Mouse (Mus musculus) kidney, embryonic 14.5 days (tissue): Measurements from ENCODE around the gene Dstn. TPM values are rescaled to one million over a fixed set of nuclear protein-coding genes. Genes with fewer than 3 reads are reported as not detected.

ENCODE experiments used
- ATAC-seq: fragments of 200-750 bp; cut with Nextera tagmentation; 2 replicates; pipeline ENCODE4 v1.8.0; 2017; ENCODE audit warnings: moderate number of reproducible peaks, mild to moderate bottlenecking, moderate TSS enrichment, moderate library complexity; ENCODE audit not compliant: low FRiP score, low TSS enrichment
- H3K27ac ChIP-seq: fragments of 300-500 bp; sonication (generic); 2 replicates; pipeline ENCODE4 v1.5.1; 2014; ENCODE audit warnings: low read depth, mild to moderate bottlenecking, low read length, moderate library complexity, mixed read lengths
- H3K27me3 ChIP-seq: fragments of 300-500 bp; sonication (generic); 2 replicates; pipeline ENCODE4 v1.6.1; 2014; ENCODE audit warnings: mild to moderate bottlenecking, low read length; ENCODE audit not compliant: control insufficient read depth, insufficient read depth
- H3K36me3 ChIP-seq: fragments of 300-500 bp; sonication (generic); 2 replicates; pipeline ENCODE4 v1.6.1; 2014; ENCODE audit warnings: low read length, mixed read lengths; ENCODE audit not compliant: control insufficient read depth, insufficient read depth
- H3K4me1 ChIP-seq: fragments of 300-500 bp; sonication (generic); 2 replicates; pipeline ENCODE4 v1.6.1; 2014; ENCODE audit warnings: low read length, mixed read lengths; ENCODE audit not compliant: control insufficient read depth, insufficient read depth
- H3K4me2 ChIP-seq: fragments of 300-500 bp; sonication (generic); replicated peaks from 2 replicates; pipeline ENCODE4 v1.6.1; 2014; ENCODE audit warnings: low read depth, mild to moderate bottlenecking, low read length
- H3K4me3 ChIP-seq: fragments of 300-500 bp; sonication (generic); 2 replicates; pipeline ENCODE4 v1.5.1; 2014; ENCODE audit warnings: mild to moderate bottlenecking, low read length
- H3K9ac ChIP-seq: fragments of 300-500 bp; sonication (generic); 2 replicates; pipeline ENCODE4 v1.6.1; 2014; ENCODE audit warnings: low read depth, mild to moderate bottlenecking, low read length, moderate library complexity
- H3K9me3 ChIP-seq: fragments of 300-500 bp; sonication (generic); 2 replicates; pipeline ENCODE4 v1.6.1; 2016; ENCODE audit warnings: low read length; ENCODE audit not compliant: control insufficient read depth
- WGBS: fragments of 180-500 bp; shearing (Covaris S2); extraction: QIAGEN DNeasy Blood & Tissue Kit; methylation state at CpG from one replicate; pipeline ENCODE4 v1.1.7; 2014; 5-methylcytosine and 5-hydroxymethylcytosine counted together
- polyA plus RNA-seq: library from polyadenylated mRNA; unstranded; fragments of >200 nt; fragmentation: Nextera tagmentation; extraction: Ambion mirVana; gene quantifications from 2 replicates; pipeline ENCODE4 v1.2.1, GENCODE M21; 2014

The Dstn gene
- polyA plus RNA-seq, 1 experiment from 2014 or later: 404 TPM

DNA sequence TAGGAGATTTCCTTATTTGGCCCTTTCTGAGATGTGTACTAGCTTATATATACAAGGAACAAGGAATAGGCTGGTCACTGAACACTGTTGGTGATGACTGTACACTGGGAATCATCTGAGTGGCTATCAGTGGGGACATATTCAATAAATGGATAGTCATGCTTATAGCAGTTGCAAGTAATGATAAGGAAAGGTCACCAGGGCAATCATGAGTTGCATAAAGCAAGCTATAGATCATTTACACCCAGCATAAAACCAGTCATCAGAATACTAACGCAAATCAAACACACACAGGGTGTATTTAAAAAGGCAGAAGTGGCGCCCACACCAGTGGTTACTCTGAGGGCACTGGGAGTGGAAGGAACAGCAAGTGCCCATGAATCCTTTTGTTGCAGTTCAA, 2.9 kb upstream of the Dstn start:
- peaks cover 11% of the 10 kb centered on the region for H3K4me1 ChIP-seq
- H3K9ac ChIP-seq: no peak overlapping the region
- WGBS: 91% methylated on average over 2 of the region's 2 CpGs

GRCm38 (mm10) chr2:143914221-143914620, 899 bp upstream of the Dstn start:
- peak overlapping the region; percentile 67 for H3K4me2 ChIP-seq
- ATAC-seq: no peak
- peak overlapping the region; percentile 99 for H3K27ac ChIP-seq
- H3K4me3 ChIP-seq: peak overlapping the region; percentile 84
- no peaks in the 10 kb centered on the region for H3K9me3 ChIP-seq
- H3K27me3 ChIP-seq: no peaks in the 10 kb centered on the region
- WGBS: 4% methylated on average over 10 of the region's 10 CpGs
- H3K9ac ChIP-seq: peak overlapping the region; percentile 81
- no peaks in the 10 kb centered on the region for H3K36me3 ChIP-seq
- peaks cover 22% of the 10 kb centered on the region for H3K4me1 ChIP-seq

More for the DNA sequence above, 2.9 kb upstream of the Dstn start:
- H3K4me2 ChIP-seq: no peak overlapping the region
- no peak overlapping the region for H3K4me3 ChIP-seq
- no peak for ATAC-seq
- no peaks in the 10 kb centered on the region for H3K36me3 ChIP-seq
- no peaks in the 10 kb centered on the region for H3K27me3 ChIP-seq
- H3K9me3 ChIP-seq: no peaks in the 10 kb centered on the region
- no peak overlapping the region for H3K27ac ChIP-seq

- Histone ChIP-seq H3K36me3 (no peaks in the 10 kb centered on the region), H3K9me3 (no peaks in the 10 kb centered on the region), H3K4me1 (peaks cover 22% of the 10 kb centered on the region), H3K27me3 (no peaks in the 10 kb centered on the region), H3K4me2 (peak overlapping the region; percentile 67), H3K9ac (peak overlapping the region; percentile 81), H3K27ac (peak overlapping the region; percentile 99), H3K4me3 (peak overlapping the region; percentile 84)
- WGBS: under 1% methylated on average over 32 of the region's 32 CpGs
- ATAC-seq: no peak; the same call in 1 of the 2 replicates
These were observed 548 bp downstream of the Dstn start for GRCm38 (mm10) chr2:143915600-143916135.

DNA sequence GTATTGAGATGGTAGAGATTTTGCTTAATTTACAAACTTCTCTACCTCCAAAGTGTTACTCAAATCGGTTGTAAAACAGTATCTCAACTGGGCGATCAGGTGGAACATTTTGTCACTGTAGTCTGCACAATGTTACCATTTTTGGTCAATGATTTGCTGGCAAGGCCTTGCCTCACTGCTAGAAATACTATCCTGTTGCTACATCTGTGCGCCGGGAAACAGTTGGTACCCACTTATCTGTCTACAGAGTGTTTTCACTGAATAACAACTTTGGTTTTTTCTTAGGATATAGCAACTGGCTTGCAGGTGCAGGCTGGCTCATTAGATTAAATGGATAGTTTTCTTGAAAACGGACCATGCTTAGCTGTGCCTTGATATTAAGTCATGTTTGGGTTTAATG, 1.1 kb downstream of the Dstn start:
- Histone ChIP-seq H3K4me2 (peak overlapping the region; percentile 67), H3K36me3 (no peaks in the 10 kb centered on the region), H3K27me3 (no peaks in the 10 kb centered on the region), H3K9me3 (no peaks in the 10 kb centered on the region), H3K27ac (peak overlapping the region; percentile 99), H3K4me1 (peaks cover 22% of the 10 kb centered on the region), H3K4me3 (peak overlapping the region; percentile 84), H3K9ac (peak overlapping the region; percentile 81; the same call in 1 of the 2 replicates)
- 8% methylated on average over 5 of the region's 5 CpGs for WGBS
- no peak for ATAC-seq

GRCm38 (mm10) chr2:143917622-143918021, 2.5 kb downstream of the Dstn start:
- Histone ChIP-seq H3K27me3 (no peaks in the 10 kb centered on the region), H3K36me3 (no peaks in the 10 kb centered on the region), H3K4me1 (peaks cover 22% of the 10 kb centered on the region), H3K27ac (no peak overlapping the region), H3K4me3 (no peak overlapping the region), H3K9me3 (no peaks in the 10 kb centered on the region), H3K4me2 (peak overlapping the region; percentile 67), H3K9ac (no peak overlapping the region)
- WGBS: 69% methylated on average over 5 of the region's 5 CpGs
- ATAC-seq: no peak

GRCm38 (mm10) chr2:143918831-143919502, 3.8 kb downstream of the Dstn start:
- H3K27ac ChIP-seq: no peak overlapping the region
- ATAC-seq: no peak
- no peak overlapping the region for H3K4me3 ChIP-seq
- H3K27me3 ChIP-seq: no peaks in the 10 kb centered on the region
- no peaks in the 10 kb centered on the region for H3K36me3 ChIP-seq
- WGBS: 40% methylated on average over 4 of the region's 4 CpGs
- H3K4me2 ChIP-seq: no peak overlapping the region
- peaks cover 27% of the 10 kb centered on the region for H3K4me1 ChIP-seq
- H3K9ac ChIP-seq: no peak overlapping the region
- no peaks in the 10 kb centered on the region for H3K9me3 ChIP-seq

- no peak overlapping the region for H3K9ac ChIP-seq
- WGBS: 33% methylated on average over 7 of the region's 7 CpGs
These were observed 9.0 kb downstream of the Dstn start for GRCm38 (mm10) chr2:143924085-143924484.

DNA sequence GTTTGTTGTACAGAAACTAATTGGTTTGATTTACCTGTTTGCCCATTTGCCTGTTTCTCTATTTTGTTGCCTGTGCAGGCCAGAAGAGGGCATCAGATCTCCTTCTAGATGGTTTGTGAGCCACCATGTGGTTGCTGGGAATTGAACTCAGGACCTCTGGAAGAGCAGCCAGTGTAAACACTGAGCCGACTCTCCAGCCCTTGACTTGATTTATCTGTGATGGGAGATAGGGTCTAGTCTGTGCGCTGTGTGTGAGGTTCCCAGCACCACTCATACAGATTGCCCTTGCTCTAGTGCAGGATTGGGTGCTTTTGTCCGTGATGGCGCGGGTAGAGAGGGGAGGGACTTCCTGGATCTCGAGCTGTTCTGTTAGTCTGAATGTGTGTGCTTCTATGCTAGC, 10.7 kb downstream of the Dstn start:
- H3K4me3 ChIP-seq: no peak overlapping the region
- H3K27ac ChIP-seq: no peak overlapping the region
- no peaks in the 10 kb centered on the region for H3K9me3 ChIP-seq
- H3K4me1 ChIP-seq: peaks cover 5% of the 10 kb centered on the region; the same call in 1 of the 2 replicates
- no peaks in the 10 kb centered on the region for H3K27me3 ChIP-seq
- ATAC-seq: no peak
- no peaks in the 10 kb centered on the region for H3K36me3 ChIP-seq
- WGBS: 91% methylated on average over 6 of the region's 6 CpGs
- no peak overlapping the region for H3K9ac ChIP-seq
- no peak overlapping the region for H3K4me2 ChIP-seq

More at GRCm38 (mm10) chr2:143924085-143924484, 9.0 kb downstream of the Dstn start:
- Histone ChIP-seq H3K4me2 (no peak overlapping the region), H3K4me1 (peaks cover 5% of the 10 kb centered on the region; the same call in 1 of the 2 replicates), H3K27ac (no peak overlapping the region), H3K27me3 (no peaks in the 10 kb centered on the region), H3K9me3 (no peaks in the 10 kb centered on the region), H3K36me3 (no peaks in the 10 kb centered on the region), H3K4me3 (no peak overlapping the region)
- no peak for ATAC-seq

GRCm38 (mm10) chr2:143929607-143930311, 14.6 kb downstream of the Dstn start:
- H3K4me2 ChIP-seq: no peak overlapping the region
- H3K27ac ChIP-seq: no peak overlapping the region
- H3K4me1 ChIP-seq: no peaks in the 10 kb centered on the region
- H3K4me3 ChIP-seq: no peak overlapping the region
- no peaks in the 10 kb centered on the region for H3K27me3 ChIP-seq
- ATAC-seq: no peak
- 68% methylated on average over 3 of the region's 3 CpGs for WGBS
- no peak overlapping the region for H3K9ac ChIP-seq
- H3K36me3 ChIP-seq: no peaks in the 10 kb centered on the region
- no peaks in the 10 kb centered on the region for H3K9me3 ChIP-seq
